Mouse (Mus musculus) midbrain, embryonic 16.5 days (tissue): ENCODE data around the gene Ubtd1. TPM values are rescaled to one million over a fixed set of nuclear protein-coding genes. Genes with fewer than 3 reads are reported as not detected.
A peak's percentile ranks its signal among the peaks of the same experiment; 100 is the strongest.

ENCODE experiments used
- ATAC-seq: fragments of 200-750 bp; cut with Nextera tagmentation; 2 replicates; pipeline ENCODE4 v1.8.0; 2017; ENCODE audit warnings: moderate TSS enrichment
- H3K27ac ChIP-seq: fragments of 300-500 bp; sonication (generic); 2 replicates; pipeline ENCODE4 v1.5.1; 2014; ENCODE audit warnings: mild to moderate bottlenecking, low read length, mixed read lengths
- H3K27me3 ChIP-seq: fragments of 300-500 bp; sonication (generic); 2 replicates; pipeline ENCODE4 v1.6.1; 2014; ENCODE audit warnings: low read depth, low read length, mixed read lengths; ENCODE audit not compliant: control insufficient read depth, insufficient read depth
- H3K36me3 ChIP-seq: fragments of 300-500 bp; sonication (generic); 2 replicates; pipeline ENCODE4 v1.6.1; 2014; ENCODE audit warnings: mild to moderate bottlenecking, low read length, moderate library complexity, mixed read lengths; ENCODE audit not compliant: control insufficient read depth, insufficient read depth
- H3K4me1 ChIP-seq: fragments of 300-500 bp; sonication (generic); 2 replicates; pipeline ENCODE4 v1.6.1; 2014; ENCODE audit warnings: mild to moderate bottlenecking, low read length, mixed read lengths; ENCODE audit not compliant: control insufficient read depth, insufficient read depth
- H3K4me2 ChIP-seq: fragments of 300-500 bp; sonication (generic); 2 replicates; pipeline ENCODE4 v1.6.1; 2014; ENCODE audit warnings: mild to moderate bottlenecking, low read length, mixed read lengths
- H3K4me3 ChIP-seq: fragments of 300-500 bp; sonication (generic); 2 replicates; pipeline ENCODE4 v1.5.1; 2014; ENCODE audit warnings: low read depth, mild to moderate bottlenecking, low read length, moderate library complexity, mixed read lengths
- H3K9ac ChIP-seq: fragments of 300-500 bp; sonication (generic); 2 replicates; pipeline ENCODE4 v1.6.1; 2014; ENCODE audit warnings: low read depth, low read length, mixed read lengths
- H3K9me3 ChIP-seq: fragments of 300-500 bp; sonication (generic); replicated peaks from 2 replicates; pipeline ENCODE4 v1.6.1; 2014; ENCODE audit warnings: mild to moderate bottlenecking, low read length, mixed read lengths; ENCODE audit not compliant: control insufficient read depth, poor library complexity, severe bottlenecking
- WGBS: fragments of 180-500 bp; shearing (Covaris S2); extraction: QIAGEN DNeasy Blood & Tissue Kit; methylation state at CpG from one replicate; pipeline ENCODE4 v1.1.7; 2014; 5-methylcytosine and 5-hydroxymethylcytosine counted together
- polyA plus RNA-seq: library from polyadenylated mRNA; unstranded; fragments of >200 nt; fragmentation: Nextera tagmentation; extraction: Ambion mirVana; gene quantifications from 2 replicates; pipeline ENCODE4 v1.2.1, GENCODE M21; 2015

Gene Ubtd1
- 9.1 and 10.1 TPM in 2 replicates for polyA plus RNA-seq

DNA sequence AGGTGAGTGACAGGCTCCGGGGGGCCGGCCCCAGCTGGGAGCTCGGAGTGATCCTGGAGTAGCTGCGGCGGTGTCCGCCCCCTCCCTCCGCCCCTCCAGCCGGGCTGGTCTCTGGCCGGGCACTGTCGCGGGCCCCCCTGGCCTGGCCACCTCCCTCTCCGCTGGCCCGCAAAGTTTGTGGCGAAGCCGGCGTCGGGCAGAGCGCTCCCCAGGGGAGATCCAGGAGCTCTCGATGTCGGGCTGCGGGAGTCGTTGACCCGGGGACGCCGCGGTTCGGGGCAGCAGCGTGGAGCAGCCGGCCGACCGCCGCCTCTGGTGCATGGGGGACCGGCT lies at the start of gene Ubtd1:
TSS of gene Ubtd1 (plus strand) at position 169 of the 333 bp plus-strand sequence.
- Histone ChIP-seq H3K36me3 (0 out of 2 replicates have a peak, but pooled peaks cover 2% of the 10 kb centered on the region), H3K4me2 (peak within 1 kb of the TSS; percentile 100), H3K9ac (peak within 1 kb of the TSS; percentile 83), H3K27ac (peak within 1 kb of the TSS; percentile 87), H3K9me3 (no peaks in the 10 kb centered on the region), H3K4me3 (peak within 1 kb of the TSS; percentile 90), H3K4me1 (peaks cover 14% of the 10 kb centered on the region), H3K27me3 (peaks cover 5% of the 10 kb centered on the region; the same call in 1 of the 2 replicates)
- ATAC-seq: no peak
- WGBS: 0% methylated on average over 29 of the region's 33 CpGs

DNA sequence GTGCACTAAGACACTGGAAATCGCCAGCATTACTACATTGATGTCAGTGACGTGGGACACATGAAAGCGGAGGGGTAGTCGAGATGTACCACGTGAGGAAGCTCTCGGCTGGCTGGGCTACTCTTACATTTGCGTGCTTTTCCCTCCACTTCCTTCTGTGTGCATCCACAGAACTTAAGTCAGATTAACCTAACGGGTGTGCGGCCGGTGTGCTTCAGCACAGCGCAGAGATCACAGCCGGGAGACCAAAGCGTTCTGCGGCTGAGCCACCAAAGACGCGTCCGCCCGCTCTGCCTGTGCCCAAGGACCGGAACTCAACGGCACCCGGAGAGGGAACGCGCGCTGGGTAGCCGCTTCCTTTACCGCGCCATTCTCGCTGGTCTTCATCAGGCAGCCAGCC lies 48.9 kb upstream of the Ubtd1 start:
- WGBS: under 1% methylated on average over 28 of the region's 28 CpGs
- H3K4me2 ChIP-seq: peak overlapping the region; percentile 82
- H3K9me3 ChIP-seq: no peaks in the 10 kb centered on the region
- H3K36me3 ChIP-seq: peaks cover 6% of the 10 kb centered on the region; the same call in 1 of the 2 replicates
- peaks cover 20% of the 10 kb centered on the region for H3K4me1 ChIP-seq
- H3K27ac ChIP-seq: peak overlapping the region; percentile 70
- H3K27me3 ChIP-seq: no peaks in the 10 kb centered on the region
- peak overlapping the region; percentile 53 for H3K4me3 ChIP-seq
- H3K9ac ChIP-seq: peak overlapping the region; percentile 71
- peak; percentile 40 for ATAC-seq

DNA sequence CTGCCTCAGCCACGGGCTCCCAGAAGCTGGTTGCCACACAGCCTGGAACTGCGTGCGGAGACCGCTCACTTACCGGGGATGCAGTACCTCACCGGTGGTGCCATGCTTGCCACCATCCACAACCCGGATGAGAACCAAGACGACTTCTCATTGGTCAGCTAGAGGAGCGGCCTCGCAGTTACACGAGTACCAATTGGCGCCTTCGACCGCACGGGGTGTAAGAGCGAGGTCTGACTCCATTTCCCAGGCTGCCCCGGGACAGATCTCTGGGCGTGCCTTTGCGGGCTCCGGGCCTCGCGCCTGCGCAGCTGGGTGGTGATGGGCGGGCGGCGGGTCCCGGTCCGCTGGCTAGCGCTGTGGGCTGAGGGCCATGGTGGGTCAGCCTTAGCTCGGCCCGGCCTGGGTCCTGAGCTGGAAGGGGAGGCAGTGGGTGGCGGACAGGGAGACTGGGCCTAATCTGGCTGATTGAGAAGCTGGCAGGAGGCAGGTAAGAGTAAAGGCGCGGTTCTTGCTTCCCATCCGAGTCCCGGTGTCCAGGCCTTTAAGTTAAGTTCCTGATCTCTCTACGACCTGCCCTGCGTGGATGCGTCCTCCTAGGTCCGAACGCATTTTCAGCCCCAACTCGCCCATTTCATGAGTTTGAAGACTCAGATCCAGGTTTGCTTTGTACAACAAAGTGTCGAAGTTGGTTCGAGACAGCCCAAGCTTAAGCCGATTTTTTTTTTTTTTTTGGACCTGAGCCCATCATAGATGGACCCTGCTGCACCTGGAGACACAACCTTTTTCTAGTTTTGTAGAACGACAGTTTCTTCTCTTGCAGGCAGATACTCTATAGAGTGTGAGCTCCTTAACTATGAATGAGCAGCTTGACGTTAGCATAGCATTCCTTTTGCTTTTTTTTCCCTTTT lies 48.1 kb upstream of the Ubtd1 start, which contains the start of the genes Exosc1 and Zdhhc16:
TSS of gene Exosc1 (minus strand) at position 245 of the 908 bp plus-strand sequence.
TSS of gene Zdhhc16 (plus strand) at position 302 of the 908 bp plus-strand sequence.
- Histone ChIP-seq H3K9me3 (no peaks in the 10 kb centered on the region), H3K27me3 (no peaks in the 10 kb centered on the region), H3K36me3 (peaks cover 7% of the 10 kb centered on the region; the same call in 1 of the 2 replicates), H3K4me3 (peak within 1 kb of the TSS; percentile 53), H3K4me2 (peak within 1 kb of the TSS; percentile 82), H3K9ac (peak within 1 kb of the TSS; percentile 71), H3K4me1 (peaks cover 20% of the 10 kb centered on the region), H3K27ac (peak within 1 kb of the TSS; percentile 70)
- WGBS: under 1% methylated on average over 47 of the region's 47 CpGs
- ATAC-seq: peak; percentile 100

DNA sequence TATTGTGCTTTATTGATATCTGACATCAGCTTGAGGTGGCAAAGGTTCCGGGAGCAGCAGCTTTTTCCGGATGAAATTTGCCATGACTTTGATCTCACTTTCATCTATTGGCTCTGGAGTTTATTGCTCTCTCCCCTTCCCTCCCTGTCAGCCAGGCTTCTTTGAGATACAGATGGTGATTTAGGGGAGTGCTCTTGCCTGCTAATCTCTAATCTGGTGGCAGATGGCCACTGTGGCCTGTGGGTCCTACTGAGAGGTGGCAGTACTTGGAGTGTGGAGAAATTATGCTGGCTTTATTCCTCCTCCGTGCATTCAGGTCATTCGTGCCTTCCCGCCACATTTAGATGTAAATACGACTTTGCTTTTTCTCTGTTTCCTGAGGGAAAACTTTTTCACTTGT lies 47.4 kb upstream of the Ubtd1 start:
- Histone ChIP-seq H3K27ac (no peak overlapping the region), H3K27me3 (no peaks in the 10 kb centered on the region), H3K4me1 (peaks cover 20% of the 10 kb centered on the region), H3K36me3 (peaks cover 7% of the 10 kb centered on the region; the same call in 1 of the 2 replicates), H3K9me3 (no peaks in the 10 kb centered on the region), H3K9ac (peak overlapping the region; percentile 63), H3K4me2 (peak overlapping the region; percentile 60), H3K4me3 (peak overlapping the region; percentile 53)
- ATAC-seq: no peak
- WGBS: 22% methylated on average over 6 of the region's 6 CpGs

DNA sequence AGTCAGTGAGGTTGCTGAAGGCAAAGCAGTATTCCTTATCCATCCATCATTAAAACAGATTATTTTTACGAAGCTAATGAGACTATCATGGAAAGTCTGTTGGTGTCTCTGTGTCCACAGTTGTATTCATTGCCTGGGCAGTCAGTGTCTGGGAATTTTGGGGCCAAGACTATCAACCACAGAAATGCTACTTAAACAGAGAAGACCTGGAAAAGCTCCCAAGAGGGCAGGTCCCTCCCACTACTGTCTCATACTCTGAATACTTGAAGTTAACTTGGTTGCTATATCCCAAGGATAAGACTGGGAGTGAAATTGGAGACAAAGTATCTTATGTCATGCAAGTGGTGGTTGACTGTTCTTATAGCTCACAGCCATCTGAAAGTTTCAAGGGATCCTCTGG lies 45.6 kb upstream of the Ubtd1 start:
- Histone ChIP-seq H3K4me2 (no peak overlapping the region), H3K27me3 (no peaks in the 10 kb centered on the region), H3K9me3 (no peaks in the 10 kb centered on the region), H3K4me3 (no peak overlapping the region), H3K36me3 (peaks cover 12% of the 10 kb centered on the region), H3K9ac (no peak overlapping the region), H3K27ac (no peak overlapping the region), H3K4me1 (peaks cover 20% of the 10 kb centered on the region)
- ATAC-seq: no peak
- 91% methylated on average over 1 of the region's 1 CpGs for WGBS

DNA sequence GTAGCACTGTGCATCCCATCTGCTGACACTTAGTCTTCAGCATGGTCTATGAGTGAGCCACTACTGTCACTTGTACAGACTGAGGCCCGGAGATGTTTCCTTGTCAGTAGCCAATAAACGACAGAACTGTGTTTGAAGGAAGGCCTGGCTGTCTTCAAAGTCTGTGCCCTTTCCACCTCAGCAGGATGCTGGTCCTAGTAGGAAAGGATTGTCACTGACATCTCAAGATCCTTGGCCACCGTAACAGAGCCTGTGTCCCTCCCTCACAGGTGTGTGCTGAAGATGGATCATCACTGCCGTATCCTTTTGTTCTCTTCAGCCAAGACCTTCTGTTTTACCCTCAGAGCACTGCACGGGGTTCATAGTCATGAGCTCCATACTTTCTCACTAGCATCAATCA lies 43.0 kb upstream of the Ubtd1 start:
- H3K9me3 ChIP-seq: no peaks in the 10 kb centered on the region
- no peak overlapping the region for H3K27ac ChIP-seq
- H3K36me3 ChIP-seq: peaks cover 30% of the 10 kb centered on the region
- no peak overlapping the region for H3K4me2 ChIP-seq
- peaks cover 11% of the 10 kb centered on the region for H3K4me1 ChIP-seq
- H3K4me3 ChIP-seq: no peak overlapping the region
- H3K9ac ChIP-seq: no peak overlapping the region
- 95% methylated on average over 5 of the region's 5 CpGs for WGBS
- no peaks in the 10 kb centered on the region for H3K27me3 ChIP-seq
- ATAC-seq: no peak

DNA sequence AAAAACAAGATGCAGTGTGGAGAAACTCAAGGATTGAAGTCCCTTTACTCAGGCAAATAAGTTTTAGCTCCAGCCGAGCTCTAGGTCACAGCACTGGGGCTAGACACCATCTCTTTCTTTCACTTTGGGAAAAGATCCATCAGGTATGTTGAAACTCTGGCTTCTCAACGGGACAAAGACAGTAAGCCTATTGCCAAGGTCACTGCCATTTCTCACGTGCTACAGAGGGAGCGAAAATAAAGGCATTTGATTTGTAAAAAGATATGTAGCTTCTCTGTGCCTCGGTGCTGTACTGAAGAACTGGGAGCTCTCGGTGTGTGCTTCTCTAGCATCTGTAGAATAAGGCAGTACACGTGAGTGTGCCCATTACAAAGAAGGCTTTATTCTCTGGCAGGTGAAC lies 37.7 kb upstream of the Ubtd1 start:
- 92% methylated on average over 7 of the region's 7 CpGs for WGBS
- H3K4me2 ChIP-seq: no peak overlapping the region
- H3K9me3 ChIP-seq: no peaks in the 10 kb centered on the region; the same call in 1 of the 2 replicates
- H3K27ac ChIP-seq: no peak overlapping the region
- no peak overlapping the region for H3K9ac ChIP-seq
- peaks cover 66% of the 10 kb centered on the region for H3K36me3 ChIP-seq
- no peak overlapping the region for H3K4me3 ChIP-seq
- no peaks in the 10 kb centered on the region for H3K27me3 ChIP-seq
- no peaks in the 10 kb centered on the region for H3K4me1 ChIP-seq
- ATAC-seq: no peak

DNA sequence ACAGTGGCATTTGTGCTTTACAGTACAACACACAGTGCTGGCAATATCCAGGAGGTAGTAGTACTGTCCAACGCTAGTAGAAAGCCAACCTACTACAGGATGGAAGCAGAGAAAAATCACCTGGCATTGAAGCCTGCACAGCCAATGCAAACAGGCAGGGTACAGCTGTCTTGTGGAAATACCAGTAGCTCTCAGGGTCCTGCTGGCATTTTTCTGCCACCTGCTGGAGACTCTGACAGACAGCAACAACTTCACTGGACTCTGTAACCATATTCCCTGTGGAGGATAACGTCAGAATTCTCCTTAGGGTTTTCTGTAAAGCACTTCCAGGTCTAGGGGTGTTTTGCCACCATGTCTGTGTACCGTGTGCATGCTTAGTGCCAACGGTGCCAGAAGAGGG lies 29.3 kb upstream of the Ubtd1 start:
- Histone ChIP-seq H3K27ac (no peak overlapping the region), H3K4me3 (no peak overlapping the region), H3K9me3 (no peaks in the 10 kb centered on the region), H3K4me1 (no peaks in the 10 kb centered on the region), H3K36me3 (peaks cover 55% of the 10 kb centered on the region), H3K27me3 (no peaks in the 10 kb centered on the region), H3K9ac (no peak overlapping the region), H3K4me2 (no peak overlapping the region)
- no peak for ATAC-seq
- WGBS: 84% methylated on average over 4 of the region's 4 CpGs

DNA sequence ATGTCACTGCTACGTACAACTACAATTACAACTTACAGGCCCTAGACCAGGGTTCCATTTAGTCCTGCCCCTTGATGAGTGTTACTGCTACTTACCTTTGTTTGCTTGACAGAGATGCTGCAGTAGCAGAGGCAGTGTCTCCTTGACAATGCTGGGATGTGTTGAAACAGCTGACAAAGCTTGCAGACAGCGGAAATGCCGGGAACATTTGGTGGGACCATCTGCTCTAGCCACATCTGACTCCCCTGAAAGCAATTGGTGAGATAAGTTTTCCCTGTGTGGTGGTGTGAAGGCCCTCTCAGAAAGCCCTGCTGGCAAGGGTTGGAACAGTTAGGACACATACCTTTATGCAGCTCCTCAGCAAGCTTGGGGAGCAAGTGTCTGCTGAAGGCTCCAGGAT lies 28.0 kb upstream of the Ubtd1 start:
- H3K9ac ChIP-seq: no peak overlapping the region
- no peak overlapping the region for H3K4me2 ChIP-seq
- no peak overlapping the region for H3K4me3 ChIP-seq
- H3K27me3 ChIP-seq: no peaks in the 10 kb centered on the region
- no peak overlapping the region for H3K27ac ChIP-seq
- no peaks in the 10 kb centered on the region for H3K4me1 ChIP-seq
- no peak for ATAC-seq
- WGBS: 89% methylated on average over 3 of the region's 3 CpGs
- no peaks in the 10 kb centered on the region for H3K9me3 ChIP-seq
- peaks cover 50% of the 10 kb centered on the region for H3K36me3 ChIP-seq
